Comparison of ENCODE assay signal across 8 mouse cellular contexts in genomic region chr9:107542721-107543120, GRCm38 (mm10). TPM values are rescaled to one million over a fixed set of nuclear protein-coding genes. Genes with fewer than 3 reads are reported as not detected.
DNase-seq lines count a peak whose midpoint lies in the region; ATAC-seq lines count a peak whose summit lies in the region.

No protein-coding gene starts in this region.

- peak overlapping the region; percentile 62 for H3K9ac ChIP-seq in hindbrain, embryonic 14.5 days
- no peak overlapping the region for H3K9ac ChIP-seq in midbrain, embryonic 14.5 days (replicated peaks; ENCODE audit: low read length)

- H3K4me2 ChIP-seq in hindbrain, embryonic 14.5 days (replicated peaks): peak overlapping the region; percentile 84
- H3K4me2 ChIP-seq in midbrain, embryonic 14.5 days (ENCODE audit: low read length): peak overlapping the region; percentile 92

- WGBS in hindbrain, embryonic 14.5 days: 50% methylated on average over 8 of the region's 8 CpGs
- WGBS in midbrain, embryonic 14.5 days: 50% methylated on average over 8 of the region's 8 CpGs

- peaks cover 44% of the 10 kb centered on the region for H3K36me3 ChIP-seq in hindbrain, embryonic 14.5 days (replicated peaks; ENCODE audit: control insufficient read depth, insufficient read depth)
- H3K36me3 ChIP-seq in midbrain, embryonic 14.5 days (ENCODE audit: control insufficient read depth, insufficient read depth, low read length): peaks cover 44% of the 10 kb centered on the region

- peak; percentile 34 for DNase-seq in kidney, adult 9 months
- no peak for DNase-seq in kidney, postnatal 10 days
- DNase-seq in hindbrain, embryonic 14.5 days (ENCODE audit: low spot score): no peak
- no peak for DNase-seq in midbrain, embryonic 14.5 days
- no peak for DNase-seq in adrenal gland, adult 2 months
- DNase-seq in testis, postnatal 10 days (ENCODE audit: low spot score): no peak
- DNase-seq in thymus, postnatal 25 days: no peak

- H3K4me1 ChIP-seq in brown adipose tissue, adult 24 weeks (ENCODE audit: control insufficient read depth, insufficient read depth, insufficient read length, low read length): peaks cover 5% of the 10 kb centered on the region; the same call in 1 of the 2 replicates
- peaks cover 32% of the 10 kb centered on the region for H3K4me1 ChIP-seq in hindbrain, embryonic 14.5 days (replicated peaks; ENCODE audit: control insufficient read depth, insufficient read depth, low read length)
- peaks cover 25% of the 10 kb centered on the region for H3K4me1 ChIP-seq in midbrain, embryonic 14.5 days (ENCODE audit: control insufficient read depth, insufficient read depth, low read length)

- no peaks in the 10 kb centered on the region for H3K27me3 ChIP-seq in hindbrain, embryonic 14.5 days (ENCODE audit: control insufficient read depth, insufficient read depth, low read length)
- no peaks in the 10 kb centered on the region for H3K27me3 ChIP-seq in midbrain, embryonic 14.5 days (ENCODE audit: control insufficient read depth, insufficient read depth, low read length)

- H3K9me3 ChIP-seq in hindbrain, embryonic 14.5 days (ENCODE audit: control insufficient read depth, low read length): no peaks in the 10 kb centered on the region
- H3K9me3 ChIP-seq in midbrain, embryonic 14.5 days (ENCODE audit: control insufficient read depth, low read length): no peaks in the 10 kb centered on the region

- no peak overlapping the region for H3K27ac ChIP-seq in brown adipose tissue, adult 24 weeks (replicated peaks; ENCODE audit: low read depth, low read length)
- H3K27ac ChIP-seq in hindbrain, embryonic 14.5 days: no peak overlapping the region
- no peak overlapping the region for H3K27ac ChIP-seq in midbrain, embryonic 14.5 days (replicated peaks; ENCODE audit: low read depth, low read length)

- H3K4me3 ChIP-seq in brown adipose tissue, adult 24 weeks (ENCODE audit: insufficient read depth, low read depth, low read length): peak overlapping the region; percentile 96
- H3K4me3 ChIP-seq in hindbrain, embryonic 14.5 days (replicated peaks; ENCODE audit: low read length): peak overlapping the region; percentile 49
- H3K4me3 ChIP-seq in midbrain, embryonic 14.5 days (replicated peaks; ENCODE audit: low read depth, low read length): peak overlapping the region; percentile 63

- ATAC-seq in hindbrain, embryonic 14.5 days (ENCODE audit: low FRiP score): no peak
- no peak for ATAC-seq in midbrain, embryonic 14.5 days (ENCODE audit: low FRiP score, low TSS enrichment)

RNA-seq across cellular contexts. Expression of gene Nprl2, which starts 0.7 kb away (rescaled TPM):
- polyA plus RNA-seq in brown adipose tissue, adult 24 weeks (2012; ENCODE audit: insufficient read depth, insufficient read length, missing spikeins): 19.2 and 22.5 TPM in 2 replicates
- 65.8 and 71.4 TPM in 2 replicates for polyA plus RNA-seq in hindbrain, embryonic 14.5 days (2014; fragmentation: Nextera tagmentation; extraction: Ambion mirVana)
- 69.4 and 75.7 TPM in 2 replicates for polyA plus RNA-seq in midbrain, embryonic 14.5 days (2014; fragmentation: Nextera tagmentation; extraction: Ambion mirVana)
- total RNA-seq in adrenal gland, adult 2 months (2021): 10 to 100 TPM; 27.9 to 31.5 TPM
- polyA plus RNA-seq in adrenal gland, adult 2 months (2012; rRNA removed): 24.2 and 31.9 TPM in 2 replicates

RNA-seq across cellular contexts. Expression of gene Cyb561d2, which starts 0.7 kb away (rescaled TPM):
- polyA plus RNA-seq in brown adipose tissue, adult 24 weeks (2012; ENCODE audit: insufficient read depth, insufficient read length, missing spikeins): 6.1 and 6.3 TPM in 2 replicates
- polyA plus RNA-seq in hindbrain, embryonic 14.5 days (2014; fragmentation: Nextera tagmentation; extraction: Ambion mirVana): 44.9 and 49.3 TPM in 2 replicates
- 35.1 and 49.6 TPM in 2 replicates for polyA plus RNA-seq in midbrain, embryonic 14.5 days (2014; fragmentation: Nextera tagmentation; extraction: Ambion mirVana)
- 10 to 100 TPM; 14.6 to 22.0 TPM for total RNA-seq in adrenal gland, adult 2 months (2021)
- polyA plus RNA-seq in adrenal gland, adult 2 months (2012; rRNA removed): 59.1 and 68.0 TPM in 2 replicates

RNA-seq across cellular contexts. Expression of gene Zmynd10, which starts 4.4 kb away (rescaled TPM):
- not detected in 2 replicates for polyA plus RNA-seq in brown adipose tissue, adult 24 weeks (2012; ENCODE audit: insufficient read depth, insufficient read length, missing spikeins)
- polyA plus RNA-seq in hindbrain, embryonic 14.5 days (2014; fragmentation: Nextera tagmentation; extraction: Ambion mirVana): 3.3 TPM in 2 replicates
- polyA plus RNA-seq in midbrain, embryonic 14.5 days (2014; fragmentation: Nextera tagmentation; extraction: Ambion mirVana): 2.2 and 2.5 TPM in 2 replicates
- total RNA-seq in adrenal gland, adult 2 months (2021): under 1 TPM; 0.45 to 0.52 TPM
- 0.37 and 0.61 TPM in 2 replicates for polyA plus RNA-seq in adrenal gland, adult 2 months (2012; rRNA removed)

RNA-seq across cellular contexts. Expression of gene Rassf1, which starts 8.6 kb away (rescaled TPM):
- polyA plus RNA-seq in brown adipose tissue, adult 24 weeks (2012; ENCODE audit: insufficient read depth, insufficient read length, missing spikeins): 10.9 and 15.2 TPM in 2 replicates
- polyA plus RNA-seq in hindbrain, embryonic 14.5 days (2014; fragmentation: Nextera tagmentation; extraction: Ambion mirVana): 32.6 and 33.5 TPM in 2 replicates
- 35.5 and 40.4 TPM in 2 replicates for polyA plus RNA-seq in midbrain, embryonic 14.5 days (2014; fragmentation: Nextera tagmentation; extraction: Ambion mirVana)
- 10 to 100 TPM; 15.5 to 18.6 TPM for total RNA-seq in adrenal gland, adult 2 months (2021)
- 15.3 and 16.7 TPM in 2 replicates for polyA plus RNA-seq in adrenal gland, adult 2 months (2012; rRNA removed)

RNA-seq across cellular contexts. Expression of gene Tmem115, which starts 9.0 kb away (rescaled TPM):
- polyA plus RNA-seq in brown adipose tissue, adult 24 weeks (2012; ENCODE audit: insufficient read depth, insufficient read length, missing spikeins): 11.9 and 14.1 TPM in 2 replicates
- 47.1 and 51.7 TPM in 2 replicates for polyA plus RNA-seq in hindbrain, embryonic 14.5 days (2014; fragmentation: Nextera tagmentation; extraction: Ambion mirVana)
- polyA plus RNA-seq in midbrain, embryonic 14.5 days (2014; fragmentation: Nextera tagmentation; extraction: Ambion mirVana): 50.9 and 51.7 TPM in 2 replicates
- 10 to 100 TPM; 43.2 to 48.1 TPM for total RNA-seq in adrenal gland, adult 2 months (2021)
- polyA plus RNA-seq in adrenal gland, adult 2 months (2012; rRNA removed): 84.2 and 96.5 TPM in 2 replicates
